Mouse (Mus musculus): ENCODE results near the gene Clstn2.

The Clstn2 gene

DNA sequence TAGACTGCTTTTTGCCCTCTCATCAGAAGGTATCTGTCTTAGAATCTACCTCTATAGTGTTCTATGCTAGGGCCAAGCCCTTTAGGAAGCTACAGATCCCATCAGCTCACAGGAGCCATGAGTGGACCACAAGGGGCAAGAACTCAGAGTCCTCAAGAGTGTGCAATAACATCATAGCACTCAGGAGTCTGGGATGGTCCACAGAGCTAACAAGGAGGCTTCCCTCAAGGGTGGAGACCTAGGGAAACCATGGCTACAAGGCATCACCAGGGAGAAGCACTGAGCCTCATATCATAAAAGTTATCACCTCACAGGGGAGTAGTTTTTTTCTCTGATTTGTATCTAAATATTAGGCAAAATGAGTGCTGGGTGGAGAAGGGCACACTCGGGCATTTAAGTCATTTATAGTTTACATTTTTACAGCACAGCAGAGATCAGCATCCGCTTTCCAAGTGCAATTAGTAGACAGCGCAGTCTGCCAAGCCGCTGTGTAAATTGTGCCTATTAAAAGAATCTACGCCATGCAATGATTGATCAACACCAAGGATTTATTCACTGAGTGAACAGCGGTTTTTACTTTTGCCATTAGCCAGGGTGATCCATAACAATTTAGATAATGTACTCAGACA lies 82.5 kb downstream of the Clstn2 start:
- DNase-seq, result no peak

DNA sequence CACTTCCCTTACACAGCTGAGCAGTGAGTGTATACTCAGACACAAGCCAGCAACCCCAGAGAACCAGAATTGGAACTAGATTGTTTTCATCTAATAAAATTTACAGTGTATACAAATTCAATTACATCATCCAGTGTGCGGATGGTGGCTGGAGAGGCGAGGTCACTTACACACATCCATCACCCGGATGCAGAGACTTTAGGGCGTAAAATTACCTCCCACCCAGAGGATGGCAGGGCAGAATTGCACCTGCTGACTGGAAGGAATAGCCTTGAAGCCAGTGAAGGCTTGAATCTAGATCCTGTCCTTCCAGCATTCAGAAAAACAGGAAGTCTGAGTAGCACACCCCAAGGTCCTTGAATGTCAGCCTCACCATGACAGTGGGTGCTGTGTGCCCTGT lies 113.7 kb downstream of the Clstn2 start:
- DNase-seq, result peak; percentile 49

DNA sequence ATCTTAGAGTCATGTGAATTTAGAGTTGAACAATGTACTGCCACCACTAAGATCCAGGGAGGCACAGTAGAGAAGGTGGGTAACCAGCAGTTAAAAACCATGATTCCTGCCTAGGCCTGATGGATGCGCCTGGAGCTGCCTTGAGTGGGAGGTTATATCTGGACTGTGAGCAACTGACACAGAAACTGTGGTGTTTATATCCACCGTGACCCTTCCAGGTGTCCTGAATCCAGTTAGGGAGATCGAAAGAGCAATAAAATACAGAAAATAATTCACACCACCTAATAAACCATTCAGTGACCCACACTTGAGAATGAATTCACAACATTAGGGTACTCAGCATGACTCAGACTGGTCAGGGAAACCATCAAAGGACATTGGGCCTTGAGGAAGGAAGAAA lies 141.6 kb downstream of the Clstn2 start:
- peak; percentile 42 for DNase-seq

DNA sequence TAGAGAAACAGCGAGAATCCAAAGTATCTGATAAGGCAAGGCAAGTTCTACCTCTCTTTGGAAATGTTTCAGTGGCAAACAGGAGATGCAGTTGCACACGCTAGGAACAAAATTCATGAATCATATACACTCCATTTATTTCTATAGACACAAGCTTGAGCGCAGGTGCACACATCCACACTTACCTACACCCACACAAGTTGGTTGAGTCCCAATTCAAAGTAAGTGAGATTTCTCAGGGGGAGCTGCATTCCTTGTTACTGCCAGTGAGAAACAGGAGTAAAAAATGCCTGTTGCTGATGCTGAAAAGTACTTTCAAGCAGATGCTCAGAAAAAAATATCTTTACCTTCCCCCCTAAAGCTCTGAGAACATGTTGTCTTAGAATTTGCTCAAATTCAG lies 149.6 kb downstream of the Clstn2 start:
- peak; percentile 12 for DNase-seq

DNA sequence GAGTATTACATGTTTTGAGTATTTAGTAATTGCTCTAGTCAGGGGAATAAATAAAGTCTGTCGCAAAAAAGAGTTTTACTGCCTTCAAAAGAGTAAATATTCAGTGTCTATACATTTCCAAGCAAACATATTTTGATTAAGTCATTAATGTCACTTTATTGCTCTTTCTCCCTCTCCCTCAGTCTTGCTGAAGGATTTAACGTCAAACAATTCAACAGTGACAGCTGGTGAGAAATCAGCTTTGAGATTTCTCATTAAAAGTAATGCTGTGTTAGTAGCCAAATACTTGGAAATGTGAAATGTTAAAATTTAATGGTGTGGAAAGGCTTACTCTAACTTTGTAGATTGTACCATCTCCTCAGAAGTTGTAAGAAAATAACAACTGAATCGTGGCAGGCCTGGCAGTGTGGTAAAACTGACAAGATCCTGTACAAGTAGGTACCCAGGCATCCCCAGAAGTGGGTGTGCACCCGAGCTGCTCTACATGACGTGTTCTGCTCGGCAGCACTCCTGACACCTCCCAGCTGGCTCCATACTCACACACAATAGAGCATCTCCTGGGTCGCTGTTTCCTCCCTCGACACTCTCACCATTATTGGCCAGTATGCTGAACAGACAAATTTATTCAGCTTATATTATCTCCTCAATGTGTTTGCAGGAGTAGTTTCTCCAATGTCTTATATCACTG lies 165.8 kb downstream of the Clstn2 start:
- DNase-seq, result peak; percentile 73

DNA sequence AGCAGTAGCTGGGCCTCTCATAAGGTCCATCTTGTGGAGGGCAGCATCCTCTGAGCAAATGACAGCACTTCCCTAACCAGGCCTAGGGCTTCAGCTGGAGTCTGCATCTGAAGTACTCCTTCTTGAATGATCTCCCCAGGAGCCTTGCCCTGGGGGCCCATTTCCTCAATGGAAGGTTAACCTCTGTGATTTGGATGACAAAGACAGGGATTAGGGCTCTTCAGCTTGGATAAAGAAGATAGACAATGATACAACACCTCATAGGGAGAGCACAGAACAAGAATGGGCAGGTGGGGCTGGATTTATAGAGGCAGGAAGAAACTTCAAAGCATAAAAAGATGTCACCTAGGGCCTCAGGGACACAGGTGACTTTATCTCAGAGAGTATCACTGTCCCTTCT lies 180.1 kb downstream of the Clstn2 start:
- DNase-seq, result no peak

DNA sequence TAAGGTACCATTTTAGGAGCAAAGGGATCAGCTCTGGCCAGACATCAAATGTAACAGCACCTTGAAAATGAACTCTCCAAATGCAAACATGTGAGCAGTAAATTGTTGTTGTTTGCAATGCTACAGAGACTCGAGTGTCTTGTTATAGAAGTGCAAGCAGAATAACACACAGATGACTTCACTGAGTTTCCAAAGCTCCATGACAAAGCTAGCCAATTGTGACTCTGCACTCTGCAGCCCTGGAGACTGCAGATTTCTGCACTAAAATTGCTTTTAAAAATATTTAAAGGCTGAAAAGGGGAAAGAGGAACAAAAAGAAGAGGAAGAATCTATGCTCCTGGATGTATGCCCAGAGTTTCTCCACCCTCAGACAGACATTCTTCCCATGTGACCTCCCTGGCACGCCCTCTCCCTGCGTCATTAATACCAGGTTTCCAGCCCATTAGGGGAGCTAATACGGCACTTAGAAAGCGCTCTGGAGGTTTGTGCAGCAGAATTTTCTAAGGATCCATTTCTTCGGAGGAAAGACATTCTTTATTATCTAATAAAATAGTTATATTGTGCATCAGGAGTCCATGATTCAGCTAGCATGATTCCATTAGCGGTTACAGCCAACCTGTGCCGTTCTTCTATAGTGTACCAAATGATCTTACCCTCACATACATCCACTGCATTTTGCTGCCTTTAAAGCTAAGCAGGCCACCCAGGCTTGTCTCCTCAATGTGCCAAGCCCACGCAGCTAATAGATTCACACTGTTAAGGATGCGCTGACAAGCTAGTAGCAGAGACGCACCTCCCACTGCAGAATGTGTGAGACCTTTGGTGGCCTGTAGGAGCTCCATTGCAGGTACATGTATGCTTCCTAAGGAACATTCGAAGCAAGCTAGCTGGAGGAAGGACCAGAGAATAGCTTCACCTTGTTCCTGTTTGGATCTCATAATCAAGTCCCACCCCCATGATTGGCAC lies 184.8 kb downstream of the Clstn2 start:
- DNase-seq, result peak; percentile 91

DNA sequence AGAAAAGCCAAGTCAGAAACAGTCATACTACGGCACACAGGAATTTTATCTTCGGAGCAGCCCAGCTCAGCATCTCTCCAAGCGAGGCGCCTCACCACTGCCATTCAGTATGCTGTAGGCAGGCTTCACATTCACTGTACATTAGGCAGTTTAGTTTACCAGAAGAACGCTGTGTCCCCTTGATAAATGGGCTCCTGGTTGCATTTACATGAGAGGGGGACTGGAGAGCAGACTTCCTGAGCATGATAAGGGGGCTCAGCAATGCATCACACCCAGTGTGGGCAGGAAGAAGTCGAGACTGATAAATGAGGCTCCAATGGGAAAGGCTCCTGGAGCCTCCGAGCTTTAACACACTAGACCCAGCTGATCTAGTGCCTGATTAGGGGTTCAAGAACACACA lies 190.9 kb downstream of the Clstn2 start:
- DNase-seq, result peak; percentile 62

DNA sequence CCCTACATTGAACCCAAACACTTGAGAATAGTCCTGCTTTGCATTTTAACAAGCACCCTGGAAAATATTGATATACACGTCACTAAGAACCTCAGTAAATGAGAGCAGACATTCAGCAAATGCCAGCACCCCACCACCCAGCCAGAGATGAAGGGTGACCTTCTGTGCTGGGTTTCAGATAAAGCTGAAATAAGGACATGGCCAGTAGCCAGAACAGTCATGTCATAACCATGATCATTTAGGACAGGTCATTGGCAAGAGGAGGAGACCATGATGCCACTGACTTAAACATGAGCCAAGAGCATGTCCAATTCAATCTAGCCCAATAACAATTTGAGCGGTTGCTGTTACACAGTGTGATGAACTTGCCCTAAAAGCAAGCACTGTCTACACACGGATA lies 201.8 kb downstream of the Clstn2 start:
- peak; percentile 30 for DNase-seq

DNA sequence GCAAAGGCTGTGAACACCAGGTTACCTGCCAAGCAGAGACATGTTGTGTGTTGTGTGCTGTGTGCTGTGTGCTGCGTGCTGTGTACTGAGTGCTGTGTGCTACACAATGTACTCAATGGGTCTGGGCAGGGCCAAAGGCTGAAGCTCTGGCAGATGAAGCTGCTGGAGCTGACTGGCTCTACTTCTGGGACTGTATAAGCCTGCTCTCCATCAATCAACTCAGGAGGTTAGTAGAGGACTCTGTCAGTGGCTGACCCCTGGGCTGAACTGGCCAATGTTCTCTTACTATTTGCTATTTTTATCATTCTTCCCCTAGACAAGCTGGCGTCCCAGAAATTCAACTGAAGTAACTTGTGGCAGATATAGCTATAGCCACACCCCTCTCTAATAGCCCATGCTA lies 203.1 kb downstream of the Clstn2 start:
- DNase-seq, result peak; percentile 91

DNA sequence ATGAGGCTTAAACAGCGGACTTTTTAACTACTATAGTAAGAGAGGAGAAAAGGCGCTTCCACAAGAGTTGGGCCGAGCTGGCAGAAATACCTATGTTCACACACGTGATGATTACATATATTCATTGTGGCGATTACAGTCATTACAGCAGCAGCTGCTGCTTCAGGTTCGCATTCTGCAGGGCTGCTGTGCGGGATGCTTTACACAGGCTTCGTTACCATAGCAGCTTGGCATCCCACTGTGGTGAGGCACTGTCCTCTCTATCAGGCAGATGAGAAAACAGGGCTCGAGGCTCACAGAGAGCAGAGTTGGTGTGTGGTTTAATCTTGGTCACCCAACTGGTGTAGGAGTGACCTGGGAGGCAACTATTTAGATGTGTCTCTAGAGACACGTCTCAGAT lies 205.3 kb downstream of the Clstn2 start:
- DNase-seq, result peak; percentile 48

DNA sequence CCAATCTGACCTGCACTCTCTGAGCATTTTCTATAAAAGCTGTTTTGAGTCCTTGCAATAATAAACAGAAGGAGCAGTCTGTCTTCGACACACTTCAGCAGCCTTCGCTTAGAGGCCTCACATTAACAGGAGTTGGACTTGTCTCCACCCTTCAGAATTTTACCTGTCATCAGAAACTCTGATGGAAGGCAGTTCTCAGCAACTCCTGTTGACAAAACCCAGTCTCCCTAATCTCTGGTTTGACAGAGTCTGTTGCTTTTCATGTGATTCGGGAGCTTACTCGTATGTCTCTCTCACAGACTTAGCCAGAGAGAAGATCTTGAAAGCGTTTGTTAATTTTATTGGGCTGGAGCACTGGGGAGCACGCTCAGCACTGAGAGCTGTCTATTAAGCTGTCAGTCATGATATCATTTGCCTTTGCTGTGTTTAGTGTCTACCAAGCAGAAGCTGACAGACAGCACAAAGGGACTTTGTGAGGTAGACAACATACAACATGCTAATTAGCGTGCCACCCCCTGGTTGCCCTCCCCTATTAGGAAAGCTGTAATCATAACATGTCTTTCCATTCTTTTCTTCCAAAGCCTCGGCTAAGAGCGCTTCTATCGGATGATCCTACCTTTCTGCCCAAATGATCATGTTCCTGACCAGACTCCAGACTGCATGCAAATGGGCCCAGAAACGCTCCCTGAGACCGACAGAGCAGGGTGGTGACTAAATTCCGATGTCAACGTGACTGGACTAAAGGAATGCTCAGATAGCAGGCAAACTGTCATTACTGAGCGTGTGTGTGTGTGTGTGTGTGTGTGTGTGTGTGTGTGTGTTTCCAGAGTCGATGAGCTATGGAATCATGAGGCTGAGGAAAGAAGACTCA lies 206.7 kb downstream of the Clstn2 start:
- peak; percentile 58 for DNase-seq

DNA sequence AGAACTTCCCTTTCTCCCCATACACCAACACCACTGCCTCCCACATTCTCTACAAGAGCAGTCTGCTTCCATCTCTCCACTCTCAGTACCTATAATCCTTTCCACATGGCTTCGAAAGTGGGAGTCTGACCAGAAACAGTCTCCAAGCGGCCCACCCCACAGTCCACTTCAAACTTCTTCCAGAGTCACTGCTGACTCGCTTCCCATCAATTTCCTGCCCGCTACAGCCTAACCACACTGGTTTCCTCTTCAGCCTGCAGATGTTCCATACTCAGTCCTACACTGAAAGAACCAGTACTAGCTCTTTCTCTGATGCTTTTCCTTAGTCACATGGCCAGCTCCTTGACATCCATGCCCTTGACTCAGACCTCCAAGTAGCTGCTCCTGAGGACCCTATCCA lies 215.9 kb downstream of the Clstn2 start:
- DNase-seq, result peak; percentile 75

DNA sequence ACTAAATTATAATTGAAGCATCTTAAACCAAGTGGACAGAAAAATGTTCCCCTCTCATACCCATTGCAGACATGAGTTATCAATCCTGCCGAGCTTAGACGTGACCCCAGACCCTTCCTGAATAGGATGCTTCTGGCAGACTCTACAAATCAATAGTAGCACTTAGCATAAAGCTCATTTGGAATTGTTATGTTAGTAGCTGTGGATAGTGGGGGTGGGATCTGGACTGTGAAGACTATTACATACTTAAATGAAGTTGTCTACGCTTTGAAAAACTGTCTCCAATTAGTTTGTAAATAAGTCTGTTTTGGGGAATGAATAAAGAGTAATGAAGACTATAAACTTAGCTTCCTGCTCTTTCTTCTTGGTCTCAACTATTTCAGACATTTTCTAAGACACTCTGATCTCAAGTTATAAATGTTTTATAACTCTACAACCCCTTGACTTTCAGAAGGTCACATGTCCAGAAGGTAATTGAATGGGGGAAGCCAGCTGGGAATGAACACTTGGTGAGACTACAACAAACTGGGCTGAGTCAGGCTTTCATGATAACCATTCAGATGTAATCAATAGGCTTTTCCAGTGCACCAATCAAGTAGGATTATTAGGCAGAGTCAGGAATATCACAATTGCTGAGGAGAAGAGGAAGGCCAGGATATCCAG lies 216.7 kb downstream of the Clstn2 start:
- no peak for DNase-seq

DNA sequence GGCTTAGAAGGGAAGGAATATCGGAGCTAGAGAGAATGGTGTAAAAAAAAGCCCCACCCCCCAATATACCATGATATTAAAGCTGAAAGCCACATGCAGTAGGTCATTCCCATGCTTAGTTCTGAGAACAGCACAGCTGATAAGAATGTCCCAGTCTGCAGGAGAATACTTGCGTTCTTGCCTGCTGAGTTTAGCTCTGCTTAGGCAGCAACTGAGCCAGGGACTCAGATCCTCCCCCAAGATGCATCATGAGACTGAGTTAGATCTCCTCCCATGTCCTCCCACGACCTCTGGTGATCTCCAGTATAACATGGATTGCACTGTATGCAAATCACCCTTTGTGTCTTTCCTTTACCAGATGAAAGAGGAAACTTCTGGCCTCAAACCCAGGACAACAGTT lies 219.8 kb downstream of the Clstn2 start:
- DNase-seq, result peak; percentile 94

DNA sequence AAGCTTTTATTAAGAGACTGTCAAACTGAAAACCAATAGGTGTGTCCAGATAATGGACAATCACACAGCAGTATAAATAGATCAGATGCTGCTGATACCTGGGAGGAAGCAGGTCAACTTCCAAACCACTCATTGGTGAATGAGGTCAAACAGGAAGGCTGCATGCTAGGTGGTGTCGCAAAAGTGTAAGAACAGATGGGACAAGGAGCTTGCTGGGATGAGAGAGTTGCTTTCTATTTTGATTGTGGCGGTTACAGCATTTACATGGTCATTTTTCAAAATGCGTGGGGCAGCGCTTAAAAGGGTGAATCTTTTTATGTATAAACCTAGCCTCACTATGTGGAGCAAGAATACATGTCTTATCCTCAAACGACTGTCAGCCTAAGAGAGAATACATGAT lies 225.9 kb downstream of the Clstn2 start:
- peak; percentile 29 for DNase-seq

DNA sequence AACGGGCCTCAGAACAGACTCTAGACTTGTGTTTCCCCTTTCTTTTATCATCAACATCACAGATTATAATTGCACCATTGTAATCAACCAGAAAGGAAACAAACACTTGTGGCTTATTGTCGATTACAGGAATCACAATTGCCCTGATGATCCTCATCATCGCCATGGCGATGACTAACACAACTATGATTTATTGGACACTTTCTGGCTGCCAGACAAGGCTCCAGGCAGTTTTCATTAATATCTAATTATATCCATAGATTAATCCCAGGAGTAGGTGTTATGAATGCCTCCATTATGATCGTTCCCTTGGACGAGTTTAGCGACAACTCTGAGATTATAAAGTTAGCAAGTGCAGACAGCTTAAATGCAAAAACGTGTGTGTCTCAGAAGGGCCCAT lies 239.3 kb downstream of the Clstn2 start:
- DNase-seq, result peak; percentile 6

DNA sequence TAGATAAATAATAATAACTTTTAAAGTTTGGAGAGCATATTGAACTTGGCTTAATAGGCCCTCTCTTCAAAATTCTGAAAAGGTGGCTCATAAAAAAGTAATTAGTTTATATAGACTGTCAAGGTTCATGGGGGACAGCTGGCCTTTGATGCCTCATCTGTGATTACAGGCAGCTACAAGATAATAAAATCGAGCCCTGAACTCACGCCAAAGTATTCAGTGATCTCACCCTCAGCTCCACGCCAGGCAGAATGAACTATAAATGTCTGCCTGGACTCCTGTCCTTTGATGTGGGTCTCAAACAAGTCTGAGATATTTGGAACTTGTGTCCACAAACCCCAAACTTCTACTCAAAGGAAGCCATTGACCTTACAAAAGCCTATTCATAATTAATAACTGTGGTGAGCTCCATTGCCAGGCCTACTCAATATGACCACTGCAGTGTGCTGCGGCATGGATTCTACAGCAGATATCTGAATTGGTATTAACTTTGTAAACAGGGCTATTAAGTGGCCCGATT lies 244.8 kb downstream of the Clstn2 start:
- DNase-seq, result peak; percentile 49

DNA sequence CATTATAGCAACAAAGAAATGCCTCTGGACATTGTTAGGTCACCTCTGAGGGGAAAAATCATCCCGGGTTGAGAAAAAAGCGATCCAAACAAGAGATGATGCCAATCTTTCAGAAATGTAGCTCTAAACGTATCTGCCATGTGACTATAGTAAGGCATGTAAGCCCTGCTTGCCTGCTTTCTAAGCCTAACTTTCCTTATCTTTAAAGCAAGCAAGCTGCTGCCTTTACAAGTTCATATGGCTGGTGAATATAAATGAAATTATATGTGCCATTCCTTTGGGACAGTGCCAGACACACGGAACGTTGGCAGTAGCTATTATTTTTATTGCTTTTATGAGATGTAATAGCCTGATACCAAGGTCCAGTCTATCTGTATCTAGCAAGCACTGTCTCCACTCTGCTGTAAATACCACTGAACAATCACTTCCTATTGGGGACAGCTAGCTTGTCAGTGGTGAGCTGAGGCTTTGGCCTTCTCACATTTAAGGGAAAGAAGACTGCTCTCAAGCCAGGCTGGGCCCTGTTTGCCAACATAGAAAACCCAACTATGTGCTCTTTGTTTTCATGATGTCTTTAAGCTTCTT lies 252.9 kb downstream of the Clstn2 start:
- DNase-seq, result peak; percentile 52

DNA sequence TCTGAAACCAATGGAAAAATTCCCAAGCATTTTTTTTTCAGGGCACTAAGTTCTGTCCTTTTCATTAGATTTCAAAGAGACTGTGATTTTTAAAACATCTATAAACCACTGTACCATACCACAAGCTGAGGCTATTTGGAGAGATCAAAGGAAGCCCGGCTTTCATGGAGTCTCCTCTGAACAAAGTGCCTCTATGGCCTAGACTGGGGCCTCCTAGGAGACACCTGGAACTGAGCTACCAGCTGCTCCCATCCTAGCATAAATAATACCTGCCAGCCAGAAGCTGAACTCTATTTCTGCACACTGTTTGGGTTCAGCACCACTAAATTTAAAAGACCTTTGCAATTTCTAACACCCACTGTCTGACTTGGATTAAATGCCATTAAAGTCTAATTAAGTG lies 257.2 kb downstream of the Clstn2 start:
- DNase-seq, result peak; percentile 28

DNA sequence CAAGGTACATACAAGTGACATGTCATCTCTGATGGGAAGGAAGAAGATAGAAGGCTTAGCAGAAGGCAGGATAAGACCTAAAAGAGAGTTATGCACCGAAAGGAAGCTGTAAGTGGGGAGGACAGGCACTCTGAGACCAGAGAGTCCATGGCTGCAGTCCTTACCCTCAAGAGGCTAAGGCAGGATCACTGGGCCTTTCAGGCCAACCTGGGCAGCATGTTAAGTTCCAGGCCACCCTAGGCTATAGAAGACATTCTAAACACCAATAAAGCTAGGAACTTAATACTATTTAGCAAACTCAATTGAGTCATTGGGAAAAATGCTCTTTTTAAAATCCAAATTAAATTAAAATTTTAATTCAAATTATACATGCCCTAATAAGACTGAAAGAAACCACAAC lies 258.0 kb downstream of the Clstn2 start:
- peak; percentile 57 for DNase-seq
